Mouse (Mus musculus) CH12.LX (cell line): ENCODE measurements around the gene Aym1.

Experiments
- CTCF ChIP-seq, 2 experiments: IDR thresholded peaks in 1 of 2; conservative IDR thresholded peaks in 1 of 2; 2 replicates each; pipeline ENCODE4 v1.5.1; 2011 to 2012; ENCODE audit warnings: low read depth in 2 of 2, low read length in 2 of 2, improper control_type of control experiment in 1 of 2, inconsistent platforms in 1 of 2, mild to moderate bottlenecking in 1 of 2, moderate library complexity in 1 of 2
- MEF2A ChIP-seq: IDR thresholded peaks from 2 replicates; pipeline ENCODE4 v1.6.1; 2014; ENCODE audit warnings: low read depth, mild to moderate bottlenecking, inconsistent platforms, low read length, improper control_type of control experiment, borderline replicate concordance
- USF2 ChIP-seq: conservative IDR thresholded peaks from 2 replicates; pipeline ENCODE4 v1.6.1; 2011; ENCODE audit warnings: low read depth, low read length, improper control_type of control experiment
- ZMIZ1 ChIP-seq: IDR thresholded peaks from 2 replicates; pipeline ENCODE4 v1.6.1; 2012; ENCODE audit warnings: low read depth, mild to moderate bottlenecking, inconsistent platforms, low read length, improper control_type of control experiment

- TF ChIP-seq CTCF (conservative IDR thresholded peaks at IDR 0.05 in 1 of 2, IDR thresholded peaks at IDR 0.05 in 1 of 2; ENCODE audit: low read depth in 2 of 2, low read length in 2 of 2) (no peak), USF2 (no peak), MEF2A (no peak), ZMIZ1 (no peak)
Observed at GRCm38 (mm10) chr5:113362258-113362996, 5.3 kb downstream of the Aym1 start.
